Mouse (Mus musculus): ENCODE measurements around the gene Mfsd12.

DNA sequence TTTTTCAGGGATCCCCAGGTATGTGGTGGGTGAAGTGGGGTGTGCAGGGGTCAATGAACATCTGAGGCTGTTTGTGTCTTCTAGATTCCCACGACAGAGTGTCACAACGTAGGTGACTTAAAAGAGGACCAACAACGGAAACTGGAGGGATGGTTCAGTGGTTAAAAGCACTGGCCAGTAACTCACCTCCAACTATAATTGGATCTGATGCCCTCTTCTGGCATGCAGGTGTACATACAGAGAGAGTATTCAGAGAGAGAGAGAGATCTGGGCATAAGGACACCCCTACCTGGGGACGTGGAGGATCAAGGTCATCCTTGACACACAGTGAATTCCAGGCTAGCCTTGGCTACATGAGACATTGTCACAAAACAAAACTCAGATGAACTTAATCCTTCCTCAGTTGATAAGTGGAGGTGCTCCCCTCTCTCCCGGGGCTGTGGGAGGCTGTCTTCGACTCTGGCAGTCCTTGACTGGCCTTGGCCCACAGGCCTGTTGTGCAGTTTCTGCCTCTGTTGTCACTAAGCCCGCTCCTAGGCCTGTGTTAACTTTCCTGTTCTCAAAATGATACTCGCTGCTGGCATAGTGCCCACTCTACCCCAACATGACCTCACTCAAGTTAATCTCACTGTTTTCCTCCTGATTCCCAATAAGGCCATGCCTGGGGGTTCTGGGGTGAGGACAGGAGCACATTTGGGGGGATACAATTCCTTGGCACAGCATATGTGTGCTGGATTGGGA lies 12.7 kb upstream of the Mfsd12 start:
- TF ChIP-seq POLR2A (IDR thresholded peaks at IDR 0.05; ENCODE audit: low read depth, low read length) (no peak), CTCF (IDR thresholded peaks at IDR 0.05; ENCODE audit: borderline replicate concordance, insufficient read depth, low read length) (no peak)

All from embryonic fibroblast, embryonic 13.5 days (primary cell).